Comparison of ENCODE assay signal across 9 mouse cellular contexts in the genomic region with DNA sequence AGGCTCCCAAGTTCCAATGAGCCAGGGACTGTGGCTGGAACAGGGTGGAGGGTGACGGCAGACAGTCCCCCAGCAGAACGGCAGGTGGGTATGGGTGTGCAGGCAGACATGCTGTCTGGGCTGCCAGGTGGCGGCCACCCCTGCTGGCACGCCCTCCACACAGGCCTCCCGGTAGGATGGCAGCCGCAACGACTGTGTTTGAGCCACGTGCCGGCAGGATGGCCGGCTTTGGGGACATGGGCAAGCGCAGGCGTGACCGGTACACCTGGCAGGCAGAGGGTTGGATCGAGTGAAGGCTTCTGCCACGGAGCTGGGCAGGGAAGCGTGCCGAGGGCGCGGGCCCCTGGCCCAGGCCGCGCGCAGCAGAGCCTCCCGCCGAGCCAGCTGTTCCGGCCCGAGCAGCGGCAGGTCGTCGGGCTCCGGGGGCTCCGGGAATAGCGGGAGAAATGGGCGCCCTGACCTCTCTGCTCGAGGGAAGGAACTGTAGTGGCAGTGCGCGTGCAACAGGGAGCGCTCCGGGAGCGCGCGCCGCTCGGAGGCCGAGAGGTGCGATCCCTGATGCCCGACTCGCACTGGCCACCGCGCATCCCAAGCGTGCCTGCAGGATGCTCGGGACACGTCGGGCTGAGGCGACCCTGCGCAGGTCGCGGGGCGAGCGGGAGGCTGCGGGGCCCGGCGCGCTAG. TPM values are rescaled to one million over a fixed set of nuclear protein-coding genes. Genes with fewer than 3 reads are reported as not detected.
DNase-seq lines count a peak whose midpoint lies in the region; ATAC-seq and TF ChIP-seq lines count a peak whose summit lies in the region.
"Had no signal": no experiment of that assay in that cellular context is flagged by ENCODE, and none has a peak within 500 bp of the region (broad histone marks: within the 10 kb centered on the region; RNA-seq: fewer than 3 reads in every experiment).

No protein-coding gene starts in this region.

- no peak for ATAC-seq in cerebellum, adult (ENCODE audit: insufficient number of reproducible peaks, low FRiP score, low TSS enrichment)
- 0 out of 2 replicates have a peak, but pooled peaks have one; percentile 31 for ATAC-seq in forebrain, embryonic 11.5 days (replicated peaks; ENCODE audit: low FRiP score)
- ATAC-seq in limb, embryonic 13.5 days (ENCODE audit: low FRiP score, low read depth) = no peak

- H3K9ac ChIP-seq in forebrain, embryonic 11.5 days (ENCODE audit: low read length) = peak overlapping the region; percentile 47
- peak overlapping the region; percentile 65 for H3K9ac ChIP-seq in limb, embryonic 13.5 days

- no peaks in the 10 kb centered on the region for H3K9me3 ChIP-seq in E14TG2a.4 (ENCODE audit: low read length)
- no peaks in the 10 kb centered on the region for H3K9me3 ChIP-seq in forebrain, embryonic 11.5 days (ENCODE audit: control insufficient read depth, low read length)
- H3K9me3 ChIP-seq in limb, embryonic 13.5 days = no peaks in the 10 kb centered on the region

- intact Hi-C loops in gastrocnemius, postnatal 14 days (cut with DNase I; ENCODE audit: low total_unique reads) = no loop called here

- peaks cover 69% of the 10 kb centered on the region for H3K27me3 ChIP-seq in E14TG2a.4 (ENCODE audit: insufficient read depth, low read length)
- H3K27me3 ChIP-seq in forebrain, embryonic 11.5 days (ENCODE audit: control insufficient read depth, insufficient read depth, low read length) = peaks cover 34% of the 10 kb centered on the region
- H3K27me3 ChIP-seq in limb, embryonic 13.5 days = peaks cover 96% of the 10 kb centered on the region

- H3K36me3 ChIP-seq in E14TG2a.4 (ENCODE audit: insufficient read depth, low read length) = no peaks in the 10 kb centered on the region
- no peaks in the 10 kb centered on the region for H3K36me3 ChIP-seq in forebrain, embryonic 11.5 days (ENCODE audit: control insufficient read depth, insufficient read depth, low read length)
- peaks cover 7% of the 10 kb centered on the region for H3K36me3 ChIP-seq in limb, embryonic 13.5 days

- DNase-seq in cerebellum, postnatal 25 days = peak; percentile 72 to 77
- DNase-seq in forebrain, embryonic 11.5 days (ENCODE audit: low spot score) = no peak
- DNase-seq in retina, postnatal 1 day = peak; percentile 70
- no peak for DNase-seq in gastrocnemius, postnatal 4 days (ENCODE audit: low spot score in 2 of 2)
- DNase-seq in gastrocnemius, postnatal 14 days = no peak

- peak overlapping the region; percentile 95 for H3K4me2 ChIP-seq in forebrain, embryonic 11.5 days (ENCODE audit: low read depth, low read length, severe bottlenecking)
- H3K4me2 ChIP-seq in limb, embryonic 13.5 days (replicated peaks) = peak overlapping the region; percentile 87

- no peak for TF ChIP-seq CTCF in E14TG2a.4 (conservative IDR thresholded peaks at IDR 0.05; ENCODE audit: low read length)

- peak overlapping the region; percentile 80 for H3K4me3 ChIP-seq in E14TG2a.4 (replicated peaks; ENCODE audit: low read length)
- peak overlapping the region; percentile 44 for H3K4me3 ChIP-seq in forebrain, embryonic 11.5 days (ENCODE audit: low read depth, low read length)
- peak overlapping the region; percentile 48 for H3K4me3 ChIP-seq in limb, embryonic 13.5 days

- WGBS in forebrain, embryonic 11.5 days = 2% methylated on average over 60 of the region's 63 CpGs
- 2% methylated on average over 63 of the region's 63 CpGs for WGBS in limb, embryonic 13.5 days

- H3K27ac ChIP-seq in forebrain, embryonic 11.5 days (ENCODE audit: low read depth, low read length) = no peak overlapping the region
- H3K27ac ChIP-seq in limb, embryonic 13.5 days = no peak overlapping the region

- H3K4me1 ChIP-seq in E14TG2a.4 (replicated peaks; ENCODE audit: low read depth, low read length) = peaks cover 59% of the 10 kb centered on the region
- H3K4me1 ChIP-seq in forebrain, embryonic 11.5 days (replicated peaks; ENCODE audit: control insufficient read depth, insufficient read depth, low read length) = peaks cover 3% of the 10 kb centered on the region; the same call in 1 of the 2 replicates
- peaks cover 31% of the 10 kb centered on the region for H3K4me1 ChIP-seq in limb, embryonic 13.5 days

RNA-seq across cellular contexts. Expression of gene Grin2c, which starts 17.2 kb away (rescaled TPM):
- polyA plus RNA-seq in forebrain, embryonic 11.5 days (2014; fragmentation: Nextera tagmentation; extraction: Ambion mirVana) = 0.12 TPM in 1 of 2 replicates, not detected in the other
- polyA plus RNA-seq in limb, embryonic 13.5 days (2015; fragmentation: Nextera tagmentation; extraction: Ambion mirVana) = 0.05 and 0.09 TPM in 2 replicates
- not detected for total RNA-seq in gastrocnemius, postnatal 4 days (2021)
- not detected for total RNA-seq in gastrocnemius, postnatal 14 days (2021)
- polyA plus RNA-seq: gonadal fat pad, adult 2 months had no signal

RNA-seq across cellular contexts. Expression of gene Fdxr, which starts 27.0 kb away (rescaled TPM):
- 13.8 and 15.6 TPM in 2 replicates for polyA plus RNA-seq in forebrain, embryonic 11.5 days (2014; fragmentation: Nextera tagmentation; extraction: Ambion mirVana)
- 15.3 and 16.0 TPM in 2 replicates for polyA plus RNA-seq in limb, embryonic 13.5 days (2015; fragmentation: Nextera tagmentation; extraction: Ambion mirVana)
- total RNA-seq in gastrocnemius, postnatal 4 days (2021) = 1 to 10 TPM; 6.7 to 7.7 TPM
- 1 to 10 TPM; 5.4 to 6.0 TPM for total RNA-seq in gastrocnemius, postnatal 14 days (2021)

RNA-seq across cellular contexts. Expression of gene Fads6, which starts 47.6 kb away (rescaled TPM):
- 0.25 and 0.45 TPM in 2 replicates for polyA plus RNA-seq in forebrain, embryonic 11.5 days (2014; fragmentation: Nextera tagmentation; extraction: Ambion mirVana)
- polyA plus RNA-seq in limb, embryonic 13.5 days (2015; fragmentation: Nextera tagmentation; extraction: Ambion mirVana) = 0.09 and 0.15 TPM in 2 replicates
- total RNA-seq in gastrocnemius, postnatal 4 days (2021) = under 1 TPM; 0.34 to 0.37 TPM
- 1 to 10 TPM; 1.6 to 1.7 TPM for total RNA-seq in gastrocnemius, postnatal 14 days (2021)

RNA-seq across cellular contexts. Expression of gene Otop2, which starts 57.1 kb away (rescaled TPM):
- polyA plus RNA-seq in forebrain, embryonic 11.5 days (2014; fragmentation: Nextera tagmentation; extraction: Ambion mirVana) = not detected in 2 replicates
- 0.11 TPM in 1 of 2 replicates, not detected in the other for polyA plus RNA-seq in limb, embryonic 13.5 days (2015; fragmentation: Nextera tagmentation; extraction: Ambion mirVana)
- not detected for total RNA-seq in gastrocnemius, postnatal 4 days (2021)
- total RNA-seq in gastrocnemius, postnatal 14 days (2021) = not detected
- polyA plus RNA-seq: gonadal fat pad, adult 2 months had no signal

Comparison
In these comparisons a context has a peak if more than half of its experiments do, and no peak if none do; other contexts are left out.
1. DNase-seq: peak in cerebellum, postnatal 25 days (2 of 2) and retina, postnatal 1 day (single experiment); none in forebrain, embryonic 11.5 days (single experiment), gastrocnemius, postnatal 4 days (0 of 2) and gastrocnemius, postnatal 14 days (single experiment).
2. Peak in every context shown above with its lines, with median percentiles within 50 percentile points of each other: H3K4me3 ChIP-seq.